Mouse (Mus musculus) C2C12 (cell line): Measurements from ENCODE around the gene Kcnc1.

Source experiments
- CEBPB ChIP-seq: IDR thresholded peaks from one replicate; pipeline ENCODE4 v1.6.1; 2011; ENCODE audit warnings: low read depth, mild to moderate bottlenecking, control low read depth, moderate library complexity
- CTCF ChIP-seq: IDR thresholded peaks from one replicate; pipeline ENCODE4 v1.5.1; 2011; ENCODE audit not compliant: control insufficient read depth, insufficient read depth, insufficient read length
- MAX ChIP-seq: IDR thresholded peaks from one replicate; pipeline ENCODE4 v1.6.1; 2011; ENCODE audit warnings: mild to moderate bottlenecking, control low read depth
- MYOD1 ChIP-seq: IDR thresholded peaks from one replicate; pipeline ENCODE4 v1.6.1; 2011; ENCODE audit warnings: low read depth; ENCODE audit not compliant: control insufficient read depth, insufficient read length
- MYOG ChIP-seq: IDR thresholded peaks from one replicate; pipeline ENCODE4 v1.6.1; 2011; ENCODE audit not compliant: control insufficient read depth, insufficient read length; ENCODE audit errors: extremely low read depth
- USF1 ChIP-seq: IDR thresholded peaks from one replicate; pipeline ENCODE4 v1.6.1; 2011; ENCODE audit warnings: low read depth, mild to moderate bottlenecking, control low read depth, moderate library complexity

GRCm38 (mm10) chr7:46365810-46366209 lies 30.5 kb upstream of the Kcnc1 start:
- no peak for TF ChIP-seq USF1
- no peak for TF ChIP-seq CTCF
- TF ChIP-seq MAX, result no peak
- no peak for TF ChIP-seq MYOD1
- TF ChIP-seq CEBPB, result no peak
- no peak for TF ChIP-seq MYOG
